Mouse (Mus musculus) bone marrow macrophage, adult 2 months (primary cell): ENCODE measurements around the gene Cyren.

Experiments
- CTCF ChIP-seq: IDR thresholded peaks from 2 replicates; pipeline ENCODE4 v1.5.1; 2012; ENCODE audit warnings: low read depth, mild to moderate bottlenecking, low read length, moderate library complexity
- POLR2A ChIP-seq: IDR thresholded peaks from 2 replicates; pipeline ENCODE4 v1.6.1; 2012; ENCODE audit warnings: mild to moderate bottlenecking, low read depth, low read length, borderline replicate concordance

- TF ChIP-seq CTCF (no peak), POLR2A (no peak)
Observed at GRCm38 (mm10) chr6:34872871-34873270, 5.0 kb downstream of the Cyren start.
